Mouse (Mus musculus) megakaryocyte, embryonic 14.5 days (primary cell): Measurements from ENCODE around the gene Nxn.

Experiments used
- FLI1 ChIP-seq: IDR thresholded peaks from 2 replicates; pipeline ENCODE4 v1.6.1; 2012; ENCODE audit warnings: low read length, inconsistent platforms, mixed read lengths
- GATA1 ChIP-seq: IDR thresholded peaks from 3 replicates; pipeline ENCODE4 v1.6.1; 2012; ENCODE audit warnings: mixed read lengths, low read length, inconsistent platforms, borderline replicate concordance

GRCm38 (mm10) chr11:76287301-76287700 is 111.6 kb downstream of the Nxn start:
- TF ChIP-seq GATA1 (no peak), FLI1 (no peak)
